8 mouse cellular contexts compared by ENCODE assay signal in genomic region chr17:27636132-27637020, GRCm38 (mm10). TPM values are rescaled to one million over a fixed set of nuclear protein-coding genes. Genes with fewer than 3 reads are reported as not detected.
A peak's percentile ranks its signal among the peaks of the same experiment; 100 is the strongest.
DNase-seq lines count a peak whose midpoint lies in the region; ATAC-seq and TF ChIP-seq lines count a peak whose summit lies in the region.

Gene Rps10, minus strand, starts transcription at chr17:27636669.

- H3K4me1 ChIP-seq in kidney, postnatal 0 days (replicated peaks; ENCODE audit: insufficient read depth, low read length), result peaks cover 13% of the 10 kb centered on the region
- H3K4me1 ChIP-seq in hindbrain, embryonic 14.5 days (replicated peaks; ENCODE audit: control insufficient read depth, insufficient read depth, low read length), result peaks cover 21% of the 10 kb centered on the region
- peaks cover 49% of the 10 kb centered on the region for H3K4me1 ChIP-seq in liver, embryonic 12.5 days
- peaks cover 35% of the 10 kb centered on the region for H3K4me1 ChIP-seq in stomach, embryonic 15.5 days

- ATAC-seq in kidney, postnatal 0 days (replicated peaks; ENCODE audit: low FRiP score, low read depth), result no peak
- ATAC-seq in hindbrain, embryonic 14.5 days (ENCODE audit: low FRiP score), result no peak
- ATAC-seq in liver, embryonic 12.5 days, result no peak
- ATAC-seq in stomach, embryonic 15.5 days (ENCODE audit: insufficient read depth, low FRiP score, low read depth), result no peak

- TF ChIP-seq CTCF in kidney, postnatal 0 days (IDR thresholded peaks at IDR 0.05; ENCODE audit: low read depth), result no peak

- no peaks in the 10 kb centered on the region for H3K9me3 ChIP-seq in kidney, postnatal 0 days (replicated peaks; ENCODE audit: low read length)
- no peaks in the 10 kb centered on the region for H3K9me3 ChIP-seq in hindbrain, embryonic 14.5 days (ENCODE audit: control insufficient read depth, low read length)
- no peaks in the 10 kb centered on the region for H3K9me3 ChIP-seq in liver, embryonic 12.5 days (replicated peaks)
- no peaks in the 10 kb centered on the region for H3K9me3 ChIP-seq in stomach, embryonic 15.5 days

- peak within 1 kb of the TSS; percentile 5; the same call in 1 of the 2 replicates for H3K9ac ChIP-seq in kidney, postnatal 0 days (ENCODE audit: low read depth, low read length)
- H3K9ac ChIP-seq in hindbrain, embryonic 14.5 days, result peak within 1 kb of the TSS; percentile 84; the same call in 1 of the 2 replicates
- H3K9ac ChIP-seq in liver, embryonic 12.5 days, result peak within 1 kb of the TSS; percentile 87; the same call in 1 of the 2 replicates
- H3K9ac ChIP-seq in stomach, embryonic 15.5 days, result no peak within 1 kb of the TSS

- WGBS in kidney, postnatal 0 days, result 27% methylated on average over 18 of the region's 18 CpGs
- WGBS in hindbrain, embryonic 14.5 days, result 29% methylated on average over 18 of the region's 18 CpGs
- WGBS in liver, embryonic 12.5 days (ENCODE audit: insufficient replicate concordance), result 46% methylated on average over 18 of the region's 18 CpGs
- WGBS in stomach, embryonic 15.5 days, result 41% methylated on average over 18 of the region's 18 CpGs

- 0 out of 2 replicates have a peak within 1 kb of the TSS, but pooled peaks have one; percentile 89 for H3K27ac ChIP-seq in kidney, postnatal 0 days
- peak within 1 kb of the TSS; percentile 88 for H3K27ac ChIP-seq in hindbrain, embryonic 14.5 days
- H3K27ac ChIP-seq in liver, embryonic 12.5 days, result peak within 1 kb of the TSS; percentile 85
- peak within 1 kb of the TSS; percentile 90 for H3K27ac ChIP-seq in stomach, embryonic 15.5 days

- DNase-seq in kidney, postnatal 0 days (ENCODE audit: low spot score), result no peak
- DNase-seq in kidney, adult 9 months, result no peak
- no peak for DNase-seq in adrenal gland, postnatal 25 days
- DNase-seq in gastrocnemius, adult 18-20 months (ENCODE audit: low spot score), result no peak
- no peak for DNase-seq in hindbrain, embryonic 14.5 days (ENCODE audit: low spot score)
- no peak for DNase-seq in spleen, postnatal 10 days (ENCODE audit: low spot score in 2 of 2)

- peak within 1 kb of the TSS; percentile 82 for H3K4me2 ChIP-seq in kidney, postnatal 0 days (ENCODE audit: low read length)
- H3K4me2 ChIP-seq in hindbrain, embryonic 14.5 days (replicated peaks), result peak within 1 kb of the TSS; percentile 96
- peak within 1 kb of the TSS; percentile 86 for H3K4me2 ChIP-seq in liver, embryonic 12.5 days
- peak within 1 kb of the TSS; percentile 83 for H3K4me2 ChIP-seq in stomach, embryonic 15.5 days

- H3K27me3 ChIP-seq in kidney, postnatal 0 days (ENCODE audit: insufficient read depth, low read length), result no peaks in the 10 kb centered on the region
- no peaks in the 10 kb centered on the region for H3K27me3 ChIP-seq in hindbrain, embryonic 14.5 days (ENCODE audit: control insufficient read depth, insufficient read depth, low read length)
- H3K27me3 ChIP-seq in liver, embryonic 12.5 days (replicated peaks), result no peaks in the 10 kb centered on the region
- H3K27me3 ChIP-seq in stomach, embryonic 15.5 days (replicated peaks), result no peaks in the 10 kb centered on the region

- H3K36me3 ChIP-seq in kidney, postnatal 0 days (ENCODE audit: insufficient read depth, low read length), result peaks cover 18% of the 10 kb centered on the region
- peaks cover 27% of the 10 kb centered on the region for H3K36me3 ChIP-seq in hindbrain, embryonic 14.5 days (replicated peaks; ENCODE audit: control insufficient read depth, insufficient read depth)
- H3K36me3 ChIP-seq in liver, embryonic 12.5 days, result peaks cover 31% of the 10 kb centered on the region
- peaks cover 19% of the 10 kb centered on the region for H3K36me3 ChIP-seq in stomach, embryonic 15.5 days

- H3K4me3 ChIP-seq in kidney, postnatal 0 days (replicated peaks; ENCODE audit: low read depth, low read length), result peak within 1 kb of the TSS; percentile 93; the same call in 1 of the 2 replicates
- peak within 1 kb of the TSS; percentile 84 for H3K4me3 ChIP-seq in hindbrain, embryonic 14.5 days (replicated peaks; ENCODE audit: low read length)
- peak within 1 kb of the TSS; percentile 82 for H3K4me3 ChIP-seq in liver, embryonic 12.5 days
- peak within 1 kb of the TSS; percentile 81 for H3K4me3 ChIP-seq in stomach, embryonic 15.5 days (replicated peaks)

RNA-seq across cellular contexts. Expression of gene Rps10, which starts in this region (rescaled TPM):
- polyA plus RNA-seq in kidney, postnatal 0 days (2015; fragmentation: Nextera tagmentation; extraction: Ambion mirVana), result 1,042 and 1,140 TPM in 2 replicates
- 894 and 1,002 TPM in 2 replicates for total RNA-seq in adrenal gland, postnatal 25 days (2021)
- total RNA-seq in gastrocnemius, adult 18-20 months (2021), result 100 to 1,000 TPM; 400 to 411 TPM
- 489 and 624 TPM in 2 replicates for polyA plus RNA-seq in hindbrain, embryonic 14.5 days (2014; fragmentation: Nextera tagmentation; extraction: Ambion mirVana)
- 898 and 941 TPM in 2 replicates for polyA plus RNA-seq in liver, embryonic 12.5 days (2016; fragmentation: Nextera tagmentation; extraction: Ambion mirVana)
- 933 and 955 TPM in 2 replicates for polyA plus RNA-seq in stomach, embryonic 15.5 days (2015; fragmentation: Nextera tagmentation; extraction: Ambion mirVana)
